Mouse (Mus musculus) erythroblast, embryonic 14.5 days (primary cell): ENCODE measurements around the gene Nudcd3. TPM values are rescaled to one million over a fixed set of nuclear protein-coding genes. Genes with fewer than 3 reads are reported as not detected.

Experiments used
- H3K27me3 ChIP-seq: 2 replicates; pipeline ENCODE4 v1.6.1; 2012; ENCODE audit warnings: inconsistent platforms; ENCODE audit not compliant: control insufficient read depth
- H3K36me3 ChIP-seq: 2 replicates; pipeline ENCODE4 v1.6.1; 2012; ENCODE audit warnings: mild to moderate bottlenecking, inconsistent platforms; ENCODE audit not compliant: control insufficient read depth
- H3K4me1 ChIP-seq: 2 replicates; pipeline ENCODE4 v1.6.1; 2012; ENCODE audit warnings: inconsistent platforms; ENCODE audit not compliant: control insufficient read depth
- H3K4me3 ChIP-seq: replicated peaks from 2 replicates; pipeline ENCODE3; 2012; ENCODE audit warnings: moderate library complexity, mild to moderate bottlenecking, inconsistent platforms
- H3K9me3 ChIP-seq: 2 replicates; pipeline ENCODE4 v1.6.1; 2012; ENCODE audit warnings: low read length, inconsistent platforms, mixed read lengths; ENCODE audit not compliant: control insufficient read depth
- GATA1 ChIP-seq: IDR thresholded peaks from 2 replicates; pipeline ENCODE4 v1.6.1; 2012; ENCODE audit warnings: low read length, inconsistent platforms, mixed read lengths
- TAL1 ChIP-seq: IDR thresholded peaks from 3 replicates; pipeline ENCODE4 v1.6.1; 2012; ENCODE audit warnings: low read length, inconsistent platforms, mixed read lengths
- polyA plus RNA-seq: library from polyadenylated mRNA; stranded (reverse); fragments of >175 nt; gene quantifications from 2 replicates; pipeline ENCODE4 v1.2.3, GENCODE M21; 2012

Nudcd3 gene
- polyA plus RNA-seq = 0.83 and 1.3 TPM in 2 replicates

- Histone ChIP-seq H3K27me3 (0 out of 2 replicates have a peak, but pooled peaks cover 2% of the 10 kb centered on the region), H3K36me3 (peaks cover 5% of the 10 kb centered on the region), H3K4me3 (peak within 1 kb of the TSS; percentile 100), H3K4me1 (peaks cover 39% of the 10 kb centered on the region), H3K9me3 (no peaks in the 10 kb centered on the region)
- TF ChIP-seq TAL1 (no peak), GATA1 (no peak)
Observed at GRCm38 (mm10) chr11:6200087-6200569, at the start of gene Nudcd3. Nudcd3 (minus strand) TSS chr11:6200415.

- Histone ChIP-seq H3K36me3 (no peaks in the 10 kb centered on the region), H3K27me3 (no peaks in the 10 kb centered on the region), H3K4me3 (no peak overlapping the region), H3K9me3 (peaks cover 5% of the 10 kb centered on the region; the same call in 1 of the 2 replicates), H3K4me1 (no peaks in the 10 kb centered on the region)
- TF ChIP-seq GATA1 (no peak), TAL1 (no peak)
Observed at GRCm38 (mm10) chr11:6244707-6245106, 44.5 kb upstream of the Nudcd3 start.

- H3K9me3 ChIP-seq = peaks cover 28% of the 10 kb centered on the region
- no peak overlapping the region for H3K4me3 ChIP-seq
- no peaks in the 10 kb centered on the region; the same call in 1 of the 2 replicates for H3K27me3 ChIP-seq
- no peaks in the 10 kb centered on the region for H3K4me1 ChIP-seq
- no peak for TF ChIP-seq TAL1
- no peaks in the 10 kb centered on the region for H3K36me3 ChIP-seq
Observed at GRCm38 (mm10) chr11:6233025-6233424, 32.8 kb upstream of the Nudcd3 start.

- no peaks in the 10 kb centered on the region; the same call in 1 of the 2 replicates for H3K27me3 ChIP-seq
Observed at GRCm38 (mm10) chr11:6230012-6230411, 29.8 kb upstream of the Nudcd3 start, which contains the start of gene Npc1l1. Npc1l1 (minus strand) TSS chr11:6230143.

GRCm38 (mm10) chr11:6224541-6225229, 24.5 kb upstream of the Nudcd3 start:
- TF ChIP-seq TAL1 (no peak), GATA1 (no peak)
- Histone ChIP-seq H3K27me3 (no peaks in the 10 kb centered on the region), H3K4me3 (no peak overlapping the region), H3K36me3 (no peaks in the 10 kb centered on the region), H3K9me3 (no peaks in the 10 kb centered on the region), H3K4me1 (no peaks in the 10 kb centered on the region)

More at GRCm38 (mm10) chr11:6230012-6230411, 29.8 kb upstream of the Nudcd3 start, which contains the start of gene Npc1l1:
- TF ChIP-seq TAL1 = no peak
- no peak for TF ChIP-seq GATA1
- no peaks in the 10 kb centered on the region for H3K4me1 ChIP-seq
- H3K9me3 ChIP-seq = peaks cover 10% of the 10 kb centered on the region
- no peaks in the 10 kb centered on the region for H3K36me3 ChIP-seq
- H3K4me3 ChIP-seq = no peak within 1 kb of the TSS

GRCm38 (mm10) chr11:6222187-6222586, 22.0 kb upstream of the Nudcd3 start:
- TF ChIP-seq TAL1 = no peak
- no peak for TF ChIP-seq GATA1
- no peak overlapping the region for H3K4me3 ChIP-seq
- no peaks in the 10 kb centered on the region for H3K36me3 ChIP-seq
- H3K9me3 ChIP-seq = no peaks in the 10 kb centered on the region
- H3K4me1 ChIP-seq = no peaks in the 10 kb centered on the region
- H3K27me3 ChIP-seq = no peaks in the 10 kb centered on the region

- Histone ChIP-seq H3K4me1 (no peaks in the 10 kb centered on the region), H3K9me3 (no peaks in the 10 kb centered on the region), H3K27me3 (no peaks in the 10 kb centered on the region), H3K4me3 (no peak overlapping the region), H3K36me3 (no peaks in the 10 kb centered on the region)
- TF ChIP-seq GATA1 (no peak), TAL1 (no peak)
Observed at GRCm38 (mm10) chr11:6219967-6220366, 19.8 kb upstream of the Nudcd3 start.

GRCm38 (mm10) chr11:6218189-6218896, 18.1 kb upstream of the Nudcd3 start:
- H3K9me3 ChIP-seq = no peaks in the 10 kb centered on the region
- H3K36me3 ChIP-seq = no peaks in the 10 kb centered on the region
- no peak for TF ChIP-seq TAL1
- no peak for TF ChIP-seq GATA1
- H3K4me3 ChIP-seq = no peak overlapping the region
- H3K27me3 ChIP-seq = no peaks in the 10 kb centered on the region
- no peaks in the 10 kb centered on the region for H3K4me1 ChIP-seq

- TF ChIP-seq GATA1 = no peak
- TF ChIP-seq TAL1 = no peak
- H3K4me1 ChIP-seq = no peaks in the 10 kb centered on the region
- H3K4me3 ChIP-seq = no peak overlapping the region
- H3K9me3 ChIP-seq = no peaks in the 10 kb centered on the region
- H3K27me3 ChIP-seq = no peaks in the 10 kb centered on the region
- no peaks in the 10 kb centered on the region for H3K36me3 ChIP-seq
Observed at GRCm38 (mm10) chr11:6216834-6217233, 16.6 kb upstream of the Nudcd3 start.
